Mouse (Mus musculus) urinary bladder, postnatal 4 days (tissue): Measurements from ENCODE around the gene 2610021A01Rik.
"Not testable (repeated sequence)": the region's sequence is repeated elsewhere in the genome, so short reads cannot be mapped to it uniquely, and the experiment has no call there.

Experiments
- DNase-seq, 2 experiments: peaks; one replicate each; pipeline ENCODE4 v3.0.0; 2021 to 2022; ENCODE audit warnings: low spot score in 2 of 2

The 2610021A01Rik gene

DNA sequence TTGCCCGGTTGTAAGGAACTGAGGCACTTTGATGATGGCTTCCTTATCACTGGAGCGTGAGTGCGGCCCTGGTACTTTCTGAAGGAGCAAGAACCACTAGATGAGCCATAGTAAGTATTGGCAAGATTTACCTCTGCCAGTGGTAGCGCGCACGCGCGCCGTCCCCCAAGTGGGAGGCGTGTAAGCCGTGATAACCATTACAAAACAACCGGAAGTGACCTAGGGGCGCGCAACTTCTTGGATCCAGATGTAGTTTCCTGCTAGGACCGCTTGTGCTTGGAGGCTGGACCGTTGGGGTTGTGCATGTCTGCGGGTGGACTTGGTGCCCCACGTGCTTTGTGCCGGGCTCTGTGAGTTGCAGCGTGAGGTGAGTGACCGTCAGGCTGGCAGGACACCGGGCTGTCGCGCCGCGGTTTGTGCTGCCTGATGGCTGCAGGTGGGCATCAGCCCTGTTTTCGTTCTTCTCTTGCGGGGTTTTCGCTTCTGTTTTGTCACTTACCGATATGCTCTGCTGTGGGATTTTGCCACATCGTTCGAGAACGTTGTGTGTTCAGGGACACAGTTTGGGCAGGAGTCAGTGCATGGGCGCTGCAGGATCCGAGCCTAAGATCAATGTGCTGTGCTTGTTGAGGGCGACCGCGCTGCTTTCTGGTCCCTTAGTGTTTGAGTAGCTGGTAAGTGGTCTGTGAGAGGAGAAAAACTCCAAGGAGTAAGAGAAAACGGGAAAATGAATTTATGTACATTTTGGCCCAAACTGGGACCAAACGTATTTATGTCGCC is at the start of gene 2610021A01Rik:
Gene 2610021A01Rik, plus strand, starts transcription at position 197 of the 780 bp plus-strand sequence.
- DNase-seq: peak; percentile 87

GRCm38 (mm10) chr7:41560681-41561080 is 38.3 kb upstream of the 2610021A01Rik start:
- DNase-seq: no peak

DNA sequence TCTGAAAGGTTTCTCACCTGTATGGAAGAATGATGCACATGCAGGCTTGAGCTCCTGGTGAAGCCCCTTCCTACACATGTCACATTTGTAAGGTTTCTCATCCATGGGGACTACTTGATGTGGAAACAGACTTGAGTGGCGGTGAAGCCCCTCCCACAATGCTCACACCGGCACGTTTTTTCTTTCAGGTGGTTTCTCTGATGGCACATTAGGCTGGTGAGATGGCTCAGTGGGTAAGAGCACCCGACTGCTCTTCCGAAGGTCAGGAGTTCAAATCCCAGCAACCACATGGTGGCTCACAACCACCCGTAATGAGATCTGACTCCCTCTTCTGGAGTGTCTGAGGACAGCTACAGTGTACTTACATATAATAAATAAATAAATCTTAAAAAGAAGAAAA is 25.5 kb upstream of the 2610021A01Rik start, which contains the start of gene Gm6871:
Gene Gm6871, minus strand, starts transcription at position 101 of the 400 bp plus-strand sequence.
- DNase-seq: not testable (repeated sequence)

DNA sequence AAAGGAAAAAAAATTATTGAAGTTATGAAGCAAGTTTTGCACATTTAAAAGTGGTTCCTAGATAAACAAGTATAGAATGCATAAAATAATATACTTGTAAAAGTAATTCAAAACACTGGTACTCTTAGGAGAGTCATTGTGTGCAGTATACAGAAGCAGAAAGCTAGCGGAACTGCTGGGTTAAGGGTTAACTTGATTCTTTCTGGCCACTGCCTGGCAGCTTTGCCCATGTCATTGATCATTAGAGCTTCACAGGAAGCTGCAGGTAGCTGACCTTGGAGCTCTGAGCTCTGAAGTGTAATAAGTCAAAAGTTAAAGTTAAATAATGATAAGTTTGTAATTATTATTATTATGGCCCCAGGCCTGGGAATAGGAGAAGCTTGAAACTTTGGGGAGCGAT is 21.1 kb upstream of the 2610021A01Rik start:
- DNase-seq: no peak

- DNase-seq: no peak
Observed at GRCm38 (mm10) chr7:41582028-41582427, 17.0 kb upstream of the 2610021A01Rik start.

GRCm38 (mm10) chr7:41587831-41588230 is 11.2 kb upstream of the 2610021A01Rik start:
- DNase-seq: not testable (repeated sequence)

- no peak for DNase-seq
Observed at GRCm38 (mm10) chr7:41598615-41599014, 415 bp upstream of the 2610021A01Rik start.

DNA sequence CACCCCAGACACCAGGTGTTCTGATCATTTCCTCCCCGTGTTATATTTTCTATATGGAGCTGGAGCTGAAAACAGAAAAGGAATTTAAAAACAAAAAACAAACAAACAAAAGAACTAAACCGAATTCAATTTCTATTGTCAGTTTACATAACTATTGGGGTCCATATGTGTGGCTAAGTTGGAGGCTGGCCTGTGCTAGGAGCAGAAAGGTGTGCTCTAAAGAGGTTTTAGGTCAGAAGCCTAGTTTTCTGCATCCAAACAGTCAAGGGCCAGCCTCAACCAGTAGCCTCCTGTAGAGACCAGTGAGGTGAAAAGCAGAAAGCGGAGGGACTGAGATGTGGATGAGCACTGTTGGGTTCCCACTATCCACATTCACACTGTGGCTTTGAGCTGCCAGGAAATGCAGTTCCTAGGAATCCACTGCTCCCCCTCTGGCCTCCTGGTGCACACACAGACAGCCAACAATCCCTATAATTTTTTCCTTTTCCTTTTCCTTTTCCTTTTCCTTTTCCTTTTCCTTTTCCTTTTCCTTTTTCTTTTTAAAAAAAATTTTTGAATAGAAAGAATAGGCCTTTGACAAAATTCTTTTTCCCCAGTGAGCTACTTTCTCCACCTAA is 1.0 kb downstream of the 2610021A01Rik start:
- DNase-seq: no peak

GRCm38 (mm10) chr7:41611654-41612053 is 12.6 kb downstream of the 2610021A01Rik start:
- DNase-seq: no peak

DNA sequence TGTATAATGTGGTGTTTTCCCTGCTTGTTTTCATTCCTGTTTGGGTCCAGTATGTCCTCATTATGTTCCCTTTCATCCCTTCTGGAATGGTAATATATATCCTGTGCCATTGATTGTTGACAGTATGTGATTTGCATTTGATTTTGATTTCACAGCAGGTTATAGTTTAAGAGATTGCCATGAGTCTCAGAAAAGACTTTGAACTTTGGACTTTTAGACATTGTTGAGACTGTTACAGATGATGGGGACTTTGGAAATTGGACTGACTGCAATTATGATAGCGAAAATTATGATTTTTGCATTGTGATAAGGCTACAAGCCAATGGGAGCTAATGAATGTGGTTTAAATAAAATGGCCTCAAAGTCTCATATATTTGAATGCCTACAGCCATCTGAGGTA is 17.2 kb downstream of the 2610021A01Rik start:
- not testable (repeated sequence) for DNase-seq

DNA sequence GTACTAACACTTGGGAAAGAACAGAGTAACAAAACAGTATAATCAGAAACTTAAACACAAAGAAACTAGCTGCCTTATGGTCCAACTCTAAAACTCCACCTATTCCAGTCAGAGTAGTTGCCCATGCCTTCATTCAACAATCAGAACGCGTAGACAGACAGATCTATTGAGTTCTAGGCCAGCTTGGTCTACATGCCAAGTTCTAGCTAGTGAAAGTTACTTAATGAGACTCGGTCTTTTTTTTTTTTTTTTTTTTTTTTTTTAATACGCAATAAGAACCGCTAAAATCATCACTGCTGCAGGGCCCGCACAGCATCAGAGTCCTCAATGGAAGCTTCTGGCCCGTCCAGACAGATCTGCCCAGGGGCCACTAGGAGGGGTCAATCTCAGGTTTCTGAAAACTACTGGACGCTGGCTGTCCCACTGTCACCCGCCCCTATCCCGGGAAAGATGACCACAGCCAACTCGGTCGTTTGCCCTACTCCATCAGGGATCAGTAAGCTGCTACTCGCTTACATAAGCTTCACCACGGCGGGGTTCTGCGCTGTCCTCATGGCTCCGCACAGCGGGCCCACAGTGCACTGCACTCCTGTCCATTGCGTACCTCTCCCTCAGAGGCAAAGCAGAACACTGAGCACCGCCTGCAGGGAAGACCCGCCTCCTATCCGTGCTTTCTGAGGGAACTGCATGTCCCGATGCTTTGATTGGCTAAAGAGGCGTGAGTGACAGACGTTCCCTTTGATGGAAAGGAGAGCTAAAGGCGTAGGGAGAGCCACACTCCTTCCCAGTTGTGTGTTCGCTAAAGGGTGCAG is 33.6 kb downstream of the 2610021A01Rik start, which contains the start of gene Zfp788:
Gene Zfp788, plus strand, starts transcription at position 795 of the 812 bp plus-strand sequence.
- DNase-seq: peak; percentile 86

DNA sequence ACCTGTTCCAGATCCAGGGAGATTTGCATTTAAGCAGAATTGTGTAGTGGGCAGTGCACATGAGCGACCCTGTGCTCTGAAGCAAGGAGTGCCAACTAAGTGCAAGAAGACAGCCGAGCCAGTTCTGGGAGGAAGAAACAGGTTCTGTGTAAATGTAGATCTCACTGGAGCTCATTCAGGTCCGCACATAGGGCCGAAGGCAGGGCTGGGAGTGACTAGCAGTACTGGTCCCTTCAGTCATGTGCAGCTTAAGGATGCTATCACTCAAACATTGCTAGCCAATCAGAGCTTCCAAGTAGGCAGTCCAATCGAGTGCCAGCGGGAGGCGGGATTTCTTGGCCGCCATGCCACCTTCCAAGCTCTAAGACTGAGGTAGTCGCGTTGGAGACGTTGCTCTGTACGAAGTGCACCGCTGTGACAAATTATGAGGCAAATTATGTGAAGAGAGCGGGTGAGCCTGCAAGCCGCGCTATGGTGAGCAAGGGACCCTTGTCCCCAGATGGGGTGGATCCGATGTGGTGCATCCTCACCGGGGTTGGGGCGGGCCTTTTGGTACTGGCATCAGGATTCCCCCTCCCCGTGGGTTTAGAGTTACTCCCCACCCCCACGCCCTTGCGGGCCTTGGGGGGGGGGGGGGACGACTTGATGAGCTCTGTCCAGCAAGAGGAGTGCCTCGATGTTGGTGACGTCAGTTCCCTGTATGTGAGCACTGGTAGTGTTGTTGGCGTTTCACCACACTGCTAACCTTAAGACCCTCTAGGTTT is 34.4 kb downstream of the 2610021A01Rik start:
- peak; percentile 83 to 84 for DNase-seq

GRCm38 (mm10) chr7:41674326-41674725 is 75.3 kb downstream of the 2610021A01Rik start:
- DNase-seq: not testable (repeated sequence)
